Mouse (Mus musculus): Measurements from ENCODE around the gene Rad18.

The Rad18 gene

GRCm38 (mm10) chr6:112632071-112632470 is 64.4 kb downstream of the Rad18 start:
- no peak for DNase-seq

GRCm38 (mm10) chr6:112630291-112630690 is 66.2 kb downstream of the Rad18 start:
- DNase-seq, result no peak

- DNase-seq, result no peak
These were observed 68.2 kb downstream of the Rad18 start for GRCm38 (mm10) chr6:112628301-112628700.

GRCm38 (mm10) chr6:112622321-112622720 is 74.2 kb downstream of the Rad18 start:
- DNase-seq, result no peak

DNA sequence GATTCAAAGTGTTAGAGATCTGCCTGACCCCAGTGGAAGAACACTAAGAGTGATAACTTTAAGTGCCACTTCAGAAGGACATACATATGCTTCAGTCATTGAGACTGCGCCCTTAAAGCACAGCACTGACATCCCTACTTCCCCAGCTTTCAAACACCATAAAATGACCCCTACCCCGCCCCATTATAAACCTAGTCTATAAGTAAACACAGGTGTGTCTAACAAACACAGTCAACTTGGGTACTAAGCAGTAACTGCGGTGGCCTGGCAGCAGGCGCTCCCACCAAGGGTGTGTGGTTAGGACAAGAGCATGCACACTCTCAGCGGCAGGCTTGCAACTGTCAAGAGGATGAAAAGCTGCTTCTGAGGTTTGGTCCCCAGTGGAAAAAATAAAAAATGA is 76.5 kb downstream of the Rad18 start:
- no peak for DNase-seq

DNA sequence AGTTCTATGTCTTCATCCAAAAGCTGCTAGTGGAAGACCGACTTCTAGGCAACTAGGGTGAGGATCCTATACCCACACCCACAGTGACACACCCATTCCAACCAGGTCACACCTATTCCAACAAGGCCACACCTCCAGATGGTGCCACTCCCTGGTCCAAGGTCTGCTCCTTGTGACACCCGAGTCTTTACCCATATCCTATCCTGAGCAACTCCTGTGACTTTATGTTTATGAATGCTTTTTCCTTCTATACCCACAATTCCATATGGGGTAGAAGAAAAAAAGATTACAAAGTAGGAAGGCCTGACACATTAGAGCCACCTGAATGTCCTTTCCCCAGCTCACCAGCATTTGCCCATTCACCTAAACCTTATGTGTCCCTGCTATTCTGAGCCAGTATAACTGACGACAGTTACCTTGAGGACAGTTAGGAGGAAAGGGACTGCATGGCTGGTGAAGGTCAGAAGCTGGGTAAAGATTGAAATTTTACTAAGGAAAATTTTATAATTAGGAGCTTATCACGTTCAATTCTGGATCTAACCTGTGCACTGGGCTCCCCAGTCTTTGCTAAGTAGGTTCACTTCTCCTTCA is 78.7 kb downstream of the Rad18 start:
- DNase-seq, result no peak

DNA sequence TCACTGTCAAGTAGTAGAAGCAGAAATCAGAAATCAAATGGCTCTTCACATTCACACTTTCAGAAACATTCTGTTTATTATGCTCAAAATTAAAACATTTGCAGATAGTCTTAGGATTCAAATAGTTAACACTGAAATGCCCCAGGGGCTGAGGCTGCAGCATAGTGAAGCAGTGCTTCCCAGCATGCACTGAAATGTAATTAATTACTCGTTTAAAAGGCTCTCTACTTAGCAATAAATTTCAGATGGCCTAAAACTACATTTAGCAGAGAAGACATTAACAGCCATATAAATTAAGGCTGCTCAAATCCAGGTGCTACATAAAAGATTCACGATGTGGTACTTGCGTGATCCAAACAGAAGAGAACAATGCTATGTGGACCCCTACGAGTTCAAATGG is 87.5 kb downstream of the Rad18 start:
- no peak for DNase-seq

DNA sequence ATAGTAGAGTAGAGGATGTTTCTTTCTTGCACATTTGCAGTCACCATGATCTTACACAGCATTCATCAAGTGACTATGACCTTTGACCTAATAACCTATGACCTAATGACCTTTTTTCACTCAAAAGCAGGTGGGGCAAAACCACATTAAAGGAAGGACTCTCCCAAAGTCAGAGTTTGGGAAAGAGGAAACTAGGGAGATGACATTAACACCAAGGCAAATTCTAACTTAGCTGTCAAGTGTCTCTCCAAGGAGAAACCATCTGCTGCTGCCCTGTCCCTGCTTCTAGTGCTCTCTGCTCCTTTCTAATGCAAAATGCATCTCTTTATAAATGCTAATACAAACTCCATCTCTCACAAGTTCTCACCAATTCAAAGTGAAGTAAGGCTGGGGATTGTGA is 92.6 kb downstream of the Rad18 start:
- no peak for DNase-seq

DNA sequence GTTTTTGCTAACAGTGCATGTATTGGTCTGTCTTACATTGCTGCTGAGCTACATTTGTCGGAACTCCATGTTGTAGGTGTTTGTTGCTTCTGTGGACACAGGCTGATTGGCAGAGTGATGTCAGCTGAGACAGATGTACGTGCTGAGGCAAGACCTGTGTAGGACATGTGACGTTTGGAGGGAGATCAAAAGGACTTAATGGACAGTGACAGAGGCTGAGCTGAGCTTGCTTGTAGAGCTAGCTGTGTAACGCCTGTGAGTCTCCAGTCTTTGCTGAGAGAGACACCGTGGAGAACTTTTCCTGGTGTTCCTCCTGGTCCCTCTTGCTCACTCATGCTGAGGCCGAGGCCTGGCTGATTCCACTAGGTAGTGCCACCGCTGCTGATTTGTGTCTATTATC is 101.5 kb downstream of the Rad18 start:
- DNase-seq, result no peak

DNA sequence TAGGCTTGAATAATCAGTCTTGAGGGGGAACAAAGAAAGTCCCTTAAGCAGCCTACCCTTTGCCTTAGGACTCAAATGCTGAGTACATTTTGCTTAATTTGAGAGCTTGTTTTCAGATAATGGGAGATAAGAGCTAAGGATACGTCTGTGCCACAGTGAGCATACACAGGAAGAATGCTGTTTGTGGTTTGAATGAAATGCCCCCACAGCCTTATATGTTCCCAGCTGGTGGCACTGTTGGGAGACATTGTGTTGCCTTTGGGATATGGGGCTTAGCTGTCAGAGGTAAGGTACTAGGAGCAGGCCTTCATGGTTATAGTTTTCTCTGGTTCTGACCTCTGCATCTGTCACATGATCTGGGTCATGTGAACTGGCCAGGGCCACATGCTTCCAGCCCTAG is 108.6 kb downstream of the Rad18 start:
- no peak for DNase-seq

DNA sequence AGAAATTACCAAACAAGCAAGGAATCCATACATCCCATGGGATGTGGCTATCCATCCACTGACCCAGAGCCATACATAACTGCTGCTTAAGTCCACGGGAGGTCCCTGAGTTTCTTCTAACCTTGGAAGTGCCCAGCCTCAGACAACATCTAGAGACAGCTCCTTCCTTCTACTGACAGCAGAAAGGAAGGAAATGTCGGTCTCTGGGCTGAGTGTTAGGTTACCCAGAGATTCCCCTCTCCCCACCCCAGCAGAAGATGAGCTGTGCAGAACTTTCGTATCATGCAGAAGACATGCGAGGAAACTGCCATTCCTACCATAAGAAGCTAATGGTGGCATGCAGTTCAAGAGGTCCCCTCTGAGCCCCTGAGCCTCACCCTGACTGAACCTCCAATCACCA is 109.5 kb downstream of the Rad18 start:
- DNase-seq, result no peak

- no peak for DNase-seq
These were observed 111.5 kb downstream of the Rad18 start for GRCm38 (mm10) chr6:112584961-112585360.

- DNase-seq, result no peak
These were observed 114.5 kb downstream of the Rad18 start for GRCm38 (mm10) chr6:112582022-112582421.

DNA sequence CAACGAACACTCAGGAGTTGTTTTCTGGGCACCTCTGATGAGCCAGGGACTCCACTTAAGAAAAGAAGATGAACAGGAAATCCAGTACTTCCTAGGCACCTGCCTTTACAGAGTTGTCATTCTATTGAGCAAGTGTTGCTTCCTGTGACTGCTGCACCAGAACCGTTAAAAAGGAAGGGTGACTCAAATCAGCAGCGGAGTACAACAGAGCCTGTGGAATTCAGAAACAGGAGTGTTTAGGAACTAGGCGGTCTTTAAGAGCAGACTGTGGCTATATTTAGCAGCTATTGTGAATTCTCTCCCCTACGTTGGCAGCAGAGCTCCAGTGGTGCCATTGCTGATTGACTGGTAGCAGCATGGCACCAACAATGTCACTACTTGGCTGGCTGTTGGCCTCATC is 119.3 kb downstream of the Rad18 start:
- no peak for DNase-seq

DNA sequence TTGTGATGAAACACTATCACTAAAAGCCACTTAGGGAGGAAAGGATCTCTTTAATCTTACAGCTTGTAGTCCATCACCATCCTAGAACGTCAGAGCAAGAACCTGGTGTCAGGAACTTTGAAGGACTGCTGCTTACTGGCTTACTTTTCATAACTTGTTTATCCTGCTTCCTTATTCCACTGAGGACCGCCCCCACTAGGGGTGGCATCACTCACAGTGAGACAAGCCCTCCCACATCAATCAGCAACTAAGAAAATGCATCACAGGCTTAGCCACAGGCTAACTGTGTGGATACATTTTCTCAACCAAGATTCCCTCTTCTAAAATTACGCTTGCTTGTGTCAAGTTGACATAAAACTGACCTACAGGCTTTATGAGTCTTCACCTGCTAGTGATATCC is 121.9 kb downstream of the Rad18 start:
- no peak for DNase-seq

DNA sequence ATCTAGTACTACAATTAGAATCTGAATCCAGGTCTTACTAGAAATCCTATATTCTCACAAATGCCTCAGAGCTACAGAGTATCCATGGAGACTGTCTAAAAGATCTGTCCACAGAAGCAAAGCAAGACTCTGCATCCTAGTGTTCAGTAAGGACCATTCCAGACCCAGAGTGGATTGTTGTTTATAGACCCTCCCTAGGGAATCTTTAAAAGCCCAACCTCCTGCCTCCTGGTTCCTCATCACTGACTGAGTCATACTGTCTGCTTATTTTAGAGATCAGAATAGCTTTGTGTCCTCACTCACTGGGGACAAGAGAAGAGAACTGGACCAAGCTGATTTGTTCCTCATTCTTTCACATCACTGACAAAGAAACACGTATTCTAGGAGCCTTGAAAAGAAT is 126.1 kb downstream of the Rad18 start:
- no peak for DNase-seq
